Mouse (Mus musculus) gastrocnemius, adult 8-10 months (tissue): ENCODE measurements around the gene Gm21738. TPM values are rescaled to one million over a fixed set of nuclear protein-coding genes. Genes with fewer than 3 reads are reported as not detected.
"Not testable (repeated sequence)": the region's sequence is repeated elsewhere in the genome, so short reads cannot be mapped to it uniquely, and the experiment has no call there.

Experiments used
- DNase-seq, 2 experiments: peaks; one replicate each; pipeline ENCODE4 v3.0.0; 2022; ENCODE audit warnings: low spot score in 2 of 2
- total RNA-seq, 4 experiments: library from RNA; stranded (reverse); gene quantifications; 2 replicates each; pipeline ENCODE4 v1.2.4; 2022

Gene Gm21738
- total RNA-seq: not detected

GRCm38 (mm10) chr14:19418830-19419229 lies at the start of gene Gm21738:
TSS of gene Gm21738 (minus strand) at chr14:19418930.
- DNase-seq: not testable (repeated sequence)

GRCm38 (mm10) chr14:19383741-19384140 lies 35.0 kb downstream of the Gm21738 start:
- DNase-seq: not testable (repeated sequence)

Other genes with a start within 250 kb of the Gm21738 start
- not detected for gene Gm2244, start 131.0 kb upstream of the Gm21738 start, total RNA-seq
- under 1 TPM in 2 of 4 experiments, not detected in 2; 0.19 to 0.76 TPM for gene Gm2237, start 166.2 kb upstream of the Gm21738 start, total RNA-seq
- not detected for gene Gm5458, start 183.7 kb upstream of the Gm21738 start, total RNA-seq